Mouse (Mus musculus): ENCODE data around the gene Rsbn1. TPM values are rescaled to one million over a fixed set of nuclear protein-coding genes. Genes with fewer than 3 reads are reported as not detected.

Rsbn1 gene
- polyA plus RNA-seq, 1 experiment from 2014 or later = 7.9 TPM

DNA sequence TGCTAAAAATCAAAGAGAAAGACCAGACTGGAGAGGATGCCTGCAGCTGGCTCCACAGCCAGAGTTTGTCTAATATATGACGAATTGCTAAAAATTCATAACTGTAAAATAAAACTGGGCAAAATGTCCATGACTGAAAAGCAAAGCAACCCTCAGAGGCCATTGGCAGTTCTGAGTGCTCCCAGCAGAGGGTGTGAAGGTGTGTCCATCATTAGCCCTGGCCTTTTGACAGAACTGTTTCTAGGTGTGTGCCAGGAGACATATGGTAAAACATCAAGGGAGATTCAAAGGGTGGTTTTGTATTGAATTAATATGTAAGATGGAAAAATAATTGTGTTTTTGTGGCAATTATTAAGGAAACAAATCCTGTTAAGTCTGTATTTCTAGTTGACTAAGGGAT, 9.2 kb upstream of the Rsbn1 start:
- Histone ChIP-seq H3K27ac (ENCODE audit: low read depth, low read length) (no peak overlapping the region), H3K27me3 (ENCODE audit: control insufficient read depth, insufficient read depth, low read length) (no peaks in the 10 kb centered on the region), H3K36me3 (ENCODE audit: control insufficient read depth, insufficient read depth, low read length) (no peaks in the 10 kb centered on the region), H3K4me2 (no peak overlapping the region), H3K9me3 (replicated peaks; ENCODE audit: control insufficient read depth, low read length) (no peaks in the 10 kb centered on the region), H3K4me3 (ENCODE audit: low read depth, low read length) (no peak overlapping the region), H3K4me1 (ENCODE audit: control insufficient read depth, insufficient read depth, low read length) (no peaks in the 10 kb centered on the region), H3K9ac (ENCODE audit: low read depth, low read length) (no peak overlapping the region)
- 65% methylated on average over 1 of the region's 1 CpGs for WGBS (ENCODE audit: insufficient replicate concordance)
- no peak for ATAC-seq (replicated peaks; ENCODE audit: insufficient number of reproducible peaks, low FRiP score, low TSS enrichment)

DNA sequence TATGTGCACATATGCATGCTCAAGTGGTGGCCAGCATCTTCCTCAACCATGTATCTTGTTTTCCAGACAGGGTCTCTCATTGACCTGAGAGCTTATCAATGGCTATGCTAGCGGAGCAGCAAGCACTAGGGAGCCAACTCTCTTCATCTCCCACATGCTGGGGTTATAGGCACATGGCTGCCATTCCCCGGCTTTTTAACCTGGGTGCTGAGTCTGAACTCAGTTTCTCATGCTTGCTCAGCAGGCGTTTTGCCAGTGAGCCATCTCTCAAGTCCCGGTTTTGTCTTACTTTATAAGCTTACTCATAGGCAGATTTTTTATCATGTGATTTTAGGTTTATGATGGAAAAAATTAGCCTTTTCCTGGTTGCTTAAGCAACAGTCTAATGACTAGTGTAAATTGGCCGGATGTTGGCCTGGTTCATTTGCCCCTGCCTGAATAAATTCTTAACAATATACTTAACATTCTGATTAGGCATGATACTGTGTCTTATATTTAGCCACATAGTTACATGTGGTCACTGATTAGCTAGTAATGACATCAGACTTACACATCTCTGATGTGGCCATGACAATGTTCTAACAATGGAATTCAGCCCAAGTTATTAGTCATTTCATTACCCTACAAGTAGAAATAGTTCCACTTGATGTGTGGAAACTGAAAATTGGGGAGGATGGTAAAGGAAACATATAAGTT, 6.4 kb upstream of the Rsbn1 start:
- Histone ChIP-seq H3K9me3 (replicated peaks; ENCODE audit: control insufficient read depth, low read length) (no peaks in the 10 kb centered on the region), H3K27ac (ENCODE audit: low read depth, low read length) (no peak overlapping the region), H3K4me3 (ENCODE audit: low read depth, low read length) (no peak overlapping the region), H3K9ac (ENCODE audit: low read depth, low read length) (no peak overlapping the region), H3K36me3 (ENCODE audit: control insufficient read depth, insufficient read depth, low read length) (no peaks in the 10 kb centered on the region), H3K4me1 (ENCODE audit: control insufficient read depth, insufficient read depth, low read length) (no peaks in the 10 kb centered on the region), H3K4me2 (no peak overlapping the region), H3K27me3 (ENCODE audit: control insufficient read depth, insufficient read depth, low read length) (no peaks in the 10 kb centered on the region)
- ATAC-seq (replicated peaks; ENCODE audit: insufficient number of reproducible peaks, low FRiP score, low TSS enrichment) = no peak
- WGBS (ENCODE audit: insufficient replicate concordance) = 70% methylated on average over 5 of the region's 5 CpGs

DNA sequence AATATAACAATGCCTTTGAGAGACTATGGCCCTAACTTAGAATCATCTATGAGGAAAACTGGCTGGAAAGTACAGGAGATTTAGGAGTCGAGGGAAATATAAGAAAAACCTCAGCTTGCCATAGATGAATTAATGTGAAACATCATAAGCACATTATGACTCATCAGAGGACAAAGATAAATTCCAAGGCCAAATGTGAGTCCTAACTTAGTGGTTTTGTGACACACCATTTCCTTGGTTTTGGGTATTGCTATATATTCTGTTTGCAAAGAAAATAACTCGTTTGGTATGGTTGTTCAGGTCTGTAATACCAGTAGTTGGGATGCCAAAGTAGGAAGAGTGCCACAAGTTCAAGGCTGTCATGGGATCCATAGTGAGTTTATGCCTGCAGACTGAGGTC, 5.1 kb upstream of the Rsbn1 start:
- no peak overlapping the region for H3K4me3 ChIP-seq (ENCODE audit: low read depth, low read length)
- no peak overlapping the region for H3K27ac ChIP-seq (ENCODE audit: low read depth, low read length)
- no peaks in the 10 kb centered on the region for H3K36me3 ChIP-seq (ENCODE audit: control insufficient read depth, insufficient read depth, low read length)
- no peak overlapping the region for H3K4me2 ChIP-seq
- 73% methylated on average over 2 of the region's 2 CpGs for WGBS (ENCODE audit: insufficient replicate concordance)
- no peaks in the 10 kb centered on the region for H3K4me1 ChIP-seq (ENCODE audit: control insufficient read depth, insufficient read depth, low read length)
- H3K9me3 ChIP-seq (replicated peaks; ENCODE audit: control insufficient read depth, low read length) = no peaks in the 10 kb centered on the region
- no peak for ATAC-seq (replicated peaks; ENCODE audit: insufficient number of reproducible peaks, low FRiP score, low TSS enrichment)
- no peaks in the 10 kb centered on the region for H3K27me3 ChIP-seq (ENCODE audit: control insufficient read depth, insufficient read depth, low read length)
- no peak overlapping the region for H3K9ac ChIP-seq (ENCODE audit: low read depth, low read length)

DNA sequence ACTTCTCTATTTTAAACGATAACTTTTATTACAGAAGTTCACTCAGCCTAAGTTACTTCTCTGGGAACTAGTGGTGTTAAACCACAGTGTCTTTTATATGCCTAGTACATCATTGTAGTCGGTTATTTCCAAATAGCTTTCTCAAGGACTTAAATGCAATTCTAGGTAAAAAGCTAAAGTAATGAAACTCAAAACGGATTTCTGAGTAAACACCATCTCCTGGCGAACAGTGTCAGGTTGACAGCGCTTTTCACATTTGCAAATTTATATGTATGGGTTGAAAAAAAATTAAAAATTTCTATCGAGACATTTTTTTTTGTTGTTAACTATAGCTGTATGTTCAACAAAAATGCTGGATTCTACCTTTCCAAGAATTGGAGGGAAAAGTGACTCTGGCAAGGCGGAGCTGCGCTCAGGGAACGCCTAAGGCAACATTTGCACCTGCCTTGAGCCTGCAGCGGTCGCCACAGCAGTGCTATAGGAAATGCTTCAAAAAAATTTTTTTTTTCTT, 414 bp upstream of the Rsbn1 start:
- Histone ChIP-seq H3K9me3 (replicated peaks; ENCODE audit: control insufficient read depth, low read length) (no peaks in the 10 kb centered on the region), H3K4me3 (ENCODE audit: low read depth, low read length) (peak overlapping the region; percentile 82), H3K27me3 (ENCODE audit: control insufficient read depth, insufficient read depth, low read length) (no peaks in the 10 kb centered on the region), H3K27ac (ENCODE audit: low read depth, low read length) (peak overlapping the region; percentile 90), H3K9ac (ENCODE audit: low read depth, low read length) (peak overlapping the region; percentile 64; the same call in 1 of the 2 replicates), H3K4me2 (peak overlapping the region; percentile 64), H3K4me1 (ENCODE audit: control insufficient read depth, insufficient read depth, low read length) (peaks cover 9% of the 10 kb centered on the region), H3K36me3 (ENCODE audit: control insufficient read depth, insufficient read depth, low read length) (no peaks in the 10 kb centered on the region)
- WGBS (ENCODE audit: insufficient replicate concordance) = 9% methylated on average over 11 of the region's 11 CpGs
- no peak; the same call in 1 of the 2 replicates for ATAC-seq (replicated peaks; ENCODE audit: insufficient number of reproducible peaks, low FRiP score, low TSS enrichment)

DNA sequence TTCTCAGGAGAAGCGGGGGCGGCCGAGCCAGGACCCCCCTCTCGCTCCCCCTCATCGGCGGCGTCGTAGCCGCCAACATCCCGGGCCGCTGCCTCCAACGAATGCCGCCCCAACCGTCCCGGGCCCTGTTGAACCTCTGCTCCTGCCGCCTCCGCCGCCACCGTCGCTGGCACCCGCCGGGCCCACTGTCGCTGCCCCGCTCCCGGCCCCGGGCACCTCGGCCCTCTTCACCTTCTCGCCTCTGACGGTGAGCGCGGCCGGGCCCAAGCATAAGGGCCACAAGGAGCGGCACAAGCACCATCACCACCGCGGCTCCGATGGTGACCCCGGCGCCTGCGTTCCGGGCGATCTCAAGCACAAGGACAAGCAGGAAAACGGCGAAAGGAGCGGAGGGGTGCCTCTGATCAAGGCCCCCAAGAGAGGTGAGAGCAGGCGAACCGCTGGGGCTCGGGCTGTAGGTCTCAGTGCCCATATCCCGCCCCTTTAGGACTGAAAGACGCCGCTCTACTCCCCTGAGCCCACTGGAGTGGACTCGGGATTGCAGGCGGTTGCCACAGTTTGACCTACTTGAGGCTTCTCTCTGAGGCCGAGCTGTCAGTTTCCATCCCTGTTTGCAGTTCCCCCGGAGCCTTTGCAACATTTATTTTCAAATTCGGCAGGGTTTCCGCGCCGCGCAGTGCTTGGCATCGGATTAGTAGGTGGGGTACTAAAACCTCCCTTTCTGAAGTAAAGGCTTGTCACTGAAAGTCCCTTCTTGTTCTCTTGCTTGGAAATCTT, 1.0 kb downstream of the Rsbn1 start:
- WGBS (ENCODE audit: insufficient replicate concordance) = under 1% methylated on average over 57 of the region's 60 CpGs
- Histone ChIP-seq H3K4me2 (peak overlapping the region; percentile 66), H3K9me3 (replicated peaks; ENCODE audit: control insufficient read depth, low read length) (no peaks in the 10 kb centered on the region), H3K36me3 (ENCODE audit: control insufficient read depth, insufficient read depth, low read length) (no peaks in the 10 kb centered on the region), H3K4me3 (ENCODE audit: low read depth, low read length) (peak overlapping the region; percentile 82), H3K27ac (ENCODE audit: low read depth, low read length) (peak overlapping the region; percentile 83), H3K4me1 (ENCODE audit: control insufficient read depth, insufficient read depth, low read length) (peaks cover 9% of the 10 kb centered on the region), H3K27me3 (ENCODE audit: control insufficient read depth, insufficient read depth, low read length) (no peaks in the 10 kb centered on the region), H3K9ac (ENCODE audit: low read depth, low read length) (peak overlapping the region; percentile 87)
- ATAC-seq (replicated peaks; ENCODE audit: insufficient number of reproducible peaks, low FRiP score, low TSS enrichment) = peak; percentile 33

DNA sequence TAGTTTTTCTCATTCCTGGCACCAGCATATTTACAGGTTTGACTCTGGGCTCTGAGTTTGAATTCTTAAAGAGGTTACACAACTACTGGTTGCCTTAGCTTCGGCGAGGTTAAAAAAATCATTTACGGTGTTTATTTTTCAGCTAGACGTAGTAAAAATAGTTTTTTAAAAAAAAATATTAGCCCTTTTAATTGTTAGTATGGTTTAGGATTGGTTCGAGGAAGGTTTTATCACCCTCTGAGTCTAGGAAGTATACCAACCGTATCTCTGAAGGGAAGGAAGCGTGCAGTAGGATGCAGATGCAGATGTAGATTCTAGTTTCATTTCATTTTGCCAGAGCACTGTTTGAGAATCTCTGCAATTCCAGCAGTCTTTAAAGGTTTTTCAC, 1.6 kb downstream of the Rsbn1 start:
- H3K4me1 ChIP-seq (ENCODE audit: control insufficient read depth, insufficient read depth, low read length) = peaks cover 9% of the 10 kb centered on the region
- H3K27me3 ChIP-seq (ENCODE audit: control insufficient read depth, insufficient read depth, low read length) = no peaks in the 10 kb centered on the region
- H3K9ac ChIP-seq (ENCODE audit: low read depth, low read length) = peak overlapping the region; percentile 87
- H3K36me3 ChIP-seq (ENCODE audit: control insufficient read depth, insufficient read depth, low read length) = no peaks in the 10 kb centered on the region
- H3K4me2 ChIP-seq = peak overlapping the region; percentile 66
- ATAC-seq (replicated peaks; ENCODE audit: insufficient number of reproducible peaks, low FRiP score, low TSS enrichment) = no peak
- peak overlapping the region; percentile 82 for H3K4me3 ChIP-seq (ENCODE audit: low read depth, low read length)
- no peaks in the 10 kb centered on the region for H3K9me3 ChIP-seq (replicated peaks; ENCODE audit: control insufficient read depth, low read length)
- WGBS (ENCODE audit: insufficient replicate concordance) = 7% methylated on average over 7 of the region's 7 CpGs
- H3K27ac ChIP-seq (ENCODE audit: low read depth, low read length) = 0 out of 2 replicates have a peak overlapping the region, but pooled peaks have one; percentile 83

DNA sequence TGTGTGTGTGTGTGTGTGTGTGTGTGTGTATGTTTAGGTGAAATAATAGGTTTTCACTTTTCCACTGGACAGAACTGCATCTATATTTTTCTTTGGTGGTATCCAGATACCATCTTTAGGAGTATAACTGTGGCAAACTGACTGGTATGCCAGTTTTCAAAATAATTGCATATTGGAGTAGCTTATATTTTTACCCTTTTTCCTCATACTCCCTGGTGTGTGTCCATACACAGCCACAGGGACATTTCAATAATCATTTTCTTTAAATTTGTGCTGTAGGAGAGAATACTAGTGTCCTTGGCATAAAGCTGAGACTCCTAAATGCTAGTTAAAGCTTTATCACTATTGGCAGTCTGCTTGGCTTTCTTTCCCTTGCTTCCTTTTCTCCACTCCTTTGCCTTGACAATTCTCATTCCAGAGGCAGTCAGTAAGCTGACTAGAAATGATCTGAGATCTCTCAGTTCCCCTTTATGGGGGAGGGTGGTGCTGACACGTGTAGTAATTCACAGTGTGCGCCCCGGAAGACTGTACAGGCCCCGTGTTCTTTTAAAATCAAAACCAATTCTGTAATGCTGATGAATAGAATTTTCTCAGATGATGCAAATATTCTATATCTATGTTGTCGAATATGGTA, 2.4 kb downstream of the Rsbn1 start:
- H3K4me1 ChIP-seq (ENCODE audit: control insufficient read depth, insufficient read depth, low read length) = peaks cover 9% of the 10 kb centered on the region
- no peaks in the 10 kb centered on the region for H3K27me3 ChIP-seq (ENCODE audit: control insufficient read depth, insufficient read depth, low read length)
- 36% methylated on average over 5 of the region's 5 CpGs for WGBS (ENCODE audit: insufficient replicate concordance)
- H3K9ac ChIP-seq (ENCODE audit: low read depth, low read length) = peak overlapping the region; percentile 43; the same call in 1 of the 2 replicates
- no peak overlapping the region for H3K27ac ChIP-seq (ENCODE audit: low read depth, low read length)
- H3K36me3 ChIP-seq (ENCODE audit: control insufficient read depth, insufficient read depth, low read length) = no peaks in the 10 kb centered on the region
- peak overlapping the region; percentile 18 for H3K4me3 ChIP-seq (ENCODE audit: low read depth, low read length)
- ATAC-seq (replicated peaks; ENCODE audit: insufficient number of reproducible peaks, low FRiP score, low TSS enrichment) = no peak
- no peaks in the 10 kb centered on the region for H3K9me3 ChIP-seq (replicated peaks; ENCODE audit: control insufficient read depth, low read length)
- peak overlapping the region; percentile 66 for H3K4me2 ChIP-seq

DNA sequence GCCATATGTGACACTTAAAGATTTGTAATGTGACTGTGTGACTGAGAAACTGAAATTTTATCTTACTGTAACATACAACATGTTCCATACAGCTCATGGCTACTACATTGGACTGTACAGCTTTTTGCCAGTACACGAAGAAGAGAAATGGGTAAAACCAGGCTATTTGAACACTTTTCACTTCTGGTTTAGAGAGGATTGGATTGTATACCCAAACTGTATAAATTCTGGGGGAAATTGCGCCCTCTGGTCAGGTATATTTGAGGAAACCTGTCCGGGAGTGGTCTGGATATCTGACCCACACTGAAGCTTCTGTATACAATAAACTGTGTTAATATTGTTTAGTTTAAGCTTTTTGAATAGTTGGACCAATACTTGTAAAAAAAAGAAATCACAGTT, 2.9 kb downstream of the Rsbn1 start:
- H3K27me3 ChIP-seq (ENCODE audit: control insufficient read depth, insufficient read depth, low read length) = no peaks in the 10 kb centered on the region
- no peaks in the 10 kb centered on the region for H3K36me3 ChIP-seq (ENCODE audit: control insufficient read depth, insufficient read depth, low read length)
- no peak overlapping the region for H3K9ac ChIP-seq (ENCODE audit: low read depth, low read length)
- ATAC-seq (replicated peaks; ENCODE audit: insufficient number of reproducible peaks, low FRiP score, low TSS enrichment) = no peak
- H3K27ac ChIP-seq (ENCODE audit: low read depth, low read length) = no peak overlapping the region
- peak overlapping the region; percentile 18 for H3K4me3 ChIP-seq (ENCODE audit: low read depth, low read length)
- H3K4me2 ChIP-seq = peak overlapping the region; percentile 66
- WGBS (ENCODE audit: insufficient replicate concordance) = 75% methylated on average over 3 of the region's 3 CpGs
- no peaks in the 10 kb centered on the region for H3K9me3 ChIP-seq (replicated peaks; ENCODE audit: control insufficient read depth, low read length)
- H3K4me1 ChIP-seq (ENCODE audit: control insufficient read depth, insufficient read depth, low read length) = peaks cover 9% of the 10 kb centered on the region
